In the genomic region with DNA sequence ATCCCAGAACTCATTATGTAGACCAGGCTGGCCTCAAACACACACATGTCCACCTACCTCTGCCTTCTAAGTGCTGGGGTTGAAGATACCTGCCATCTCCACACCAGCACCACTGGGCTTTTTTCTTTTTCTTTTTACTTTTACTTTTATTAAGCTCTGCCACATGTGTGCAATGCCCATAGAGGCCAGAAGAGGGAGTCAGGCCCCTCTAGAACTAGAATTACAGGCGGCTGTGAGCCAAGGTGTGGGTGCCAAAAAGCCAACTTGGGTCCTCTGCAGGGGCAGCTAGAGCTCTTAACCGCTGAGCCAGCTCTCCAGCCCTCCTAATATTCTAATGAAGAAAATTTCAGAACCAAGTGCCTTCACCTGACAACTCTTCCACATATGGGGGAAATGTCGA, we compare ENCODE assay signal across 9 mouse cellular contexts. TPM values are rescaled to one million over a fixed set of nuclear protein-coding genes. Genes with fewer than 3 reads are reported as not detected.
DNase-seq lines count a peak whose midpoint lies in the region; ATAC-seq and TF ChIP-seq lines count a peak whose summit lies in the region.
"Had no signal": no experiment of that assay in that cellular context is flagged by ENCODE, and none has a peak within 500 bp of the region (broad histone marks: within the 10 kb centered on the region; RNA-seq: fewer than 3 reads in every experiment).

No protein-coding gene starts in this region.

- whole genome bisulfite sequencing in lung, embryonic 14.5 days = 42% methylated on average over 3 of the region's 3 CpGs

- in situ Hi-C loops in Patski (cut with MboI; ENCODE audit: low pct_unique_long_range_greater_than_20kb) = loop anchor here (5.0 kb wide), 2 partner anchors 426 to 1091 kb away; partner anchors contain the start of gene Mok

- CTCF ChIA-PET in Patski (lab: Charles Lee) = no interaction called here

- intact Hi-C loops in heart, postnatal 36 days (cut with DNase I) = no loop called here

- H3K4me3 ChIP-seq in lung, embryonic 14.5 days (ENCODE audit: low read depth, low read length) = no peak overlapping the region

- no peaks in the 10 kb centered on the region for H3K4me1 ChIP-seq in lung, embryonic 14.5 days (ENCODE audit: insufficient read depth)

- DNase-seq in heart, adult 11 months = peak; percentile 77
- no peak for DNase-seq in heart, postnatal 36 days
- DNase-seq in 416B (ENCODE audit: low read depth) (peak; percentile 75), Patski (ENCODE audit: low read depth, low spot score) (no peak)
- DNase-seq in lung, embryonic 14.5 days = peak; percentile 55
- no peak for DNase-seq in right cerebral cortex, adult 18-20 months
- DNase-seq in right cerebral cortex, adult 2 months (ENCODE audit: low spot score in 2 of 2) = no peak
- no peak for DNase-seq in frontal cortex, postnatal 14 days (ENCODE audit: low spot score in 2 of 2)

- H3K9me3 ChIP-seq in lung, embryonic 14.5 days (ENCODE audit: low read depth, low read length) = no peaks in the 10 kb centered on the region
- H3K9me3 ChIP-seq: heart, embryonic 15.5 days had no signal

- no peak overlapping the region for H3K27ac ChIP-seq in lung, embryonic 14.5 days (ENCODE audit: low read depth)
- H3K27ac ChIP-seq: heart, embryonic 15.5 days had no signal

- no peaks in the 10 kb centered on the region for H3K36me3 ChIP-seq in lung, embryonic 14.5 days (ENCODE audit: insufficient read depth)
- H3K36me3 ChIP-seq: heart, embryonic 15.5 days had no signal

- peak; percentile 62 for TF ChIP-seq CTCF in Patski (IDR thresholded peaks at IDR 0.05)
- peak; percentile 41 for TF ChIP-seq CTCF in lung, embryonic 14.5 days (IDR thresholded peaks at IDR 0.05; ENCODE audit: low read depth)

- H3K9ac ChIP-seq in lung, embryonic 14.5 days = no peak overlapping the region
- H3K9ac ChIP-seq: heart, embryonic 15.5 days had no signal

- no peak for ATAC-seq in Patski
- no peak for ATAC-seq in lung, embryonic 14.5 days (ENCODE audit: insufficient read depth)

- POLR2A ChIA-PET in Patski (lab: Charles Lee) = no interaction called here

- no peak overlapping the region for H3K4me2 ChIP-seq in lung, embryonic 14.5 days

- no peaks in the 10 kb centered on the region for H3K27me3 ChIP-seq in Patski
- no peaks in the 10 kb centered on the region for H3K27me3 ChIP-seq in lung, embryonic 14.5 days (ENCODE audit: insufficient read depth, low read length)
- H3K27me3 ChIP-seq: heart, embryonic 15.5 days had no signal

RNA-seq across cellular contexts. Expression of gene Ppp2r5c, which starts 30.7 kb away (rescaled TPM):
- 10 to 100 TPM; 94.4 to 96.6 TPM for total RNA-seq in heart, postnatal 36 days (2021)
- 72.1 TPM for polyA plus RNA-seq in Patski (2021)
- polyA plus RNA-seq in lung, embryonic 14.5 days (2014; fragmentation: Nextera tagmentation; extraction: Ambion mirVana) = 180 and 188 TPM in 2 replicates

Comparison
In these comparisons a context has a peak if more than half of its experiments do, and no peak if none do; other contexts are left out.
1. DNase-seq: peak in heart, adult 11 months (single experiment), 416B (single experiment) and lung, embryonic 14.5 days (single experiment); none in heart, postnatal 36 days (0 of 2), Patski (single experiment), right cerebral cortex, adult 18-20 months (single experiment), right cerebral cortex, adult 2 months (0 of 2) and frontal cortex, postnatal 14 days (0 of 2).